Mouse (Mus musculus) midbrain, embryonic 14.5 days (tissue): ENCODE measurements at regions not wholly inside any gene's neighbourhood (a gene's known extent, or its start where the extent isn't known, plus 50 kb on each side); places are given as distances from the start of the nearest gene placed in this dataset.
"Not testable (repeated sequence)": the region's sequence is repeated elsewhere in the genome, so short reads cannot be mapped to it uniquely, and the experiment has no call there.

Experiments
- ATAC-seq: fragments of 200-750 bp; cut with Nextera tagmentation; 2 replicates; pipeline ENCODE4 v1.8.0; 2017; ENCODE audit warnings: moderate number of reproducible peaks, moderate library complexity; ENCODE audit not compliant: low FRiP score, low TSS enrichment
- DNase-seq: peaks from one replicate; pipeline ENCODE4 v3.0.0-alpha.2; 2015
- H3K27ac ChIP-seq: fragments of 300-500 bp; sonication (generic); replicated peaks from 2 replicates; pipeline ENCODE4 v1.5.1; 2014; ENCODE audit warnings: mild to moderate bottlenecking, low read depth, low read length, moderate library complexity
- H3K27me3 ChIP-seq: fragments of 300-500 bp; sonication (generic); 2 replicates; pipeline ENCODE4 v1.6.1; 2014; ENCODE audit warnings: low read length, control low read depth, mixed read lengths; ENCODE audit not compliant: control insufficient read depth, insufficient read depth
- H3K36me3 ChIP-seq: fragments of 300-500 bp; sonication (generic); 2 replicates; pipeline ENCODE4 v1.6.1; 2014; ENCODE audit warnings: low read length, control low read depth; ENCODE audit not compliant: control insufficient read depth, insufficient read depth
- H3K4me1 ChIP-seq: fragments of 300-500 bp; sonication (generic); 2 replicates; pipeline ENCODE4 v1.6.1; 2014; ENCODE audit warnings: mild to moderate bottlenecking, antibody characterized with exemption, low read length, control low read depth; ENCODE audit not compliant: control insufficient read depth, insufficient read depth
- H3K4me2 ChIP-seq: fragments of 300-500 bp; sonication (generic); 2 replicates; pipeline ENCODE4 v1.6.1; 2014; ENCODE audit warnings: mild to moderate bottlenecking, low read length, moderate library complexity
- H3K4me3 ChIP-seq: fragments of 300-500 bp; sonication (generic); replicated peaks from 2 replicates; pipeline ENCODE4 v1.5.1; 2014; ENCODE audit warnings: low read depth, low read length
- H3K9ac ChIP-seq: fragments of 300-500 bp; sonication (generic); replicated peaks from 2 replicates; pipeline ENCODE4 v1.6.1; 2014; ENCODE audit warnings: mild to moderate bottlenecking, low read length, moderate library complexity
- H3K9me3 ChIP-seq: fragments of 300-500 bp; sonication (generic); 2 replicates; pipeline ENCODE4 v1.6.1; 2016; ENCODE audit warnings: low read length, control low read depth, mixed read lengths; ENCODE audit not compliant: control insufficient read depth
- WGBS: fragments of 180-500 bp; shearing (Covaris S2); extraction: QIAGEN DNeasy Blood & Tissue Kit; methylation state at CpG from one replicate; pipeline ENCODE4 v1.1.7; 2014; 5-methylcytosine and 5-hydroxymethylcytosine counted together

- H3K4me1 ChIP-seq, DNase-seq, H3K9ac ChIP-seq, H3K4me3 ChIP-seq, H3K4me2 ChIP-seq, H3K27ac ChIP-seq, H3K36me3 ChIP-seq, ATAC-seq, H3K9me3 ChIP-seq, H3K27me3 ChIP-seq: not testable (repeated sequence)
- 98% methylated on average over 9 of the region's 10 CpGs for WGBS
Observed at GRCm38 (mm10) chr17:27287986-27288385, 83.7 kb upstream of the Lemd2 start.

GRCm38 (mm10) chr17:27281241-27281640 is 77.0 kb upstream of the Lemd2 start:
- no peak overlapping the region for H3K4me2 ChIP-seq
- WGBS, result 84% methylated on average over 9 of the region's 9 CpGs
- no peak for ATAC-seq

GRCm38 (mm10) chr17:27279491-27280288 is 75.4 kb upstream of the Lemd2 start:
- not testable (repeated sequence) for ATAC-seq

More at GRCm38 (mm10) chr17:27281241-27281640, 77.0 kb upstream of the Lemd2 start:
- Histone ChIP-seq H3K36me3 (no peaks in the 10 kb centered on the region), H3K9me3 (peaks cover 2% of the 10 kb centered on the region; the same call in 1 of the 2 replicates), H3K9ac (no peak overlapping the region), H3K4me3 (no peak overlapping the region), H3K4me1 (no peaks in the 10 kb centered on the region), H3K27ac (no peak overlapping the region), H3K27me3 (no peaks in the 10 kb centered on the region)
- no peak for DNase-seq

GRCm38 (mm10) chr17:27277786-27278185 is 73.5 kb upstream of the Lemd2 start:
- not testable (repeated sequence) for ATAC-seq

More at GRCm38 (mm10) chr17:27279491-27280288, 75.4 kb upstream of the Lemd2 start:
- H3K9me3 ChIP-seq, DNase-seq, H3K9ac ChIP-seq, H3K36me3 ChIP-seq, H3K4me1 ChIP-seq, H3K4me3 ChIP-seq, H3K27ac ChIP-seq, H3K4me2 ChIP-seq, H3K27me3 ChIP-seq: not testable (repeated sequence)
- WGBS, result 94% methylated on average over 17 of the region's 17 CpGs

GRCm38 (mm10) chr17:27271756-27272155 is 67.5 kb upstream of the Lemd2 start:
- H3K4me2 ChIP-seq, H3K36me3 ChIP-seq: not testable (repeated sequence)
- 91% methylated on average over 12 of the region's 12 CpGs for WGBS

More at GRCm38 (mm10) chr17:27277786-27278185, 73.5 kb upstream of the Lemd2 start:
- not testable (repeated sequence) for H3K4me1 ChIP-seq, H3K4me2 ChIP-seq, H3K36me3 ChIP-seq, H3K9ac ChIP-seq, H3K4me3 ChIP-seq, H3K27me3 ChIP-seq, H3K9me3 ChIP-seq, H3K27ac ChIP-seq, DNase-seq
- WGBS, result 98% methylated on average over 12 of the region's 12 CpGs

GRCm38 (mm10) chr17:27270776-27271175 is 66.5 kb upstream of the Lemd2 start:
- not testable (repeated sequence) for H3K27ac ChIP-seq, H3K27me3 ChIP-seq, DNase-seq, H3K9me3 ChIP-seq, H3K4me2 ChIP-seq, H3K36me3 ChIP-seq, H3K4me3 ChIP-seq, H3K9ac ChIP-seq, ATAC-seq, H3K4me1 ChIP-seq
- 97% methylated on average over 7 of the region's 8 CpGs for WGBS

More at GRCm38 (mm10) chr17:27271756-27272155, 67.5 kb upstream of the Lemd2 start:
- not testable (repeated sequence) for H3K4me3 ChIP-seq, DNase-seq, H3K27me3 ChIP-seq, H3K4me1 ChIP-seq, H3K9ac ChIP-seq, H3K27ac ChIP-seq, ATAC-seq, H3K9me3 ChIP-seq

GRCm38 (mm10) chr17:27264607-27265006 is 60.3 kb upstream of the Lemd2 start:
- WGBS, result 92% methylated on average over 7 of the region's 9 CpGs

GRCm38 (mm10) chr17:27262607-27263006 is 58.3 kb upstream of the Lemd2 start:
- no peak overlapping the region for H3K27ac ChIP-seq
- H3K4me1 ChIP-seq, result no peaks in the 10 kb centered on the region
- no peaks in the 10 kb centered on the region for H3K36me3 ChIP-seq
- no peaks in the 10 kb centered on the region for H3K27me3 ChIP-seq
- DNase-seq (no peak), ATAC-seq (no peak)
- no peak overlapping the region for H3K9ac ChIP-seq
- H3K4me3 ChIP-seq, result no peak overlapping the region
- 77% methylated on average over 4 of the region's 4 CpGs for WGBS
- no peaks in the 10 kb centered on the region for H3K9me3 ChIP-seq
- H3K4me2 ChIP-seq, result no peak overlapping the region

More at GRCm38 (mm10) chr17:27264607-27265006, 60.3 kb upstream of the Lemd2 start:
- ATAC-seq, H3K4me2 ChIP-seq, H3K36me3 ChIP-seq, H3K9ac ChIP-seq, H3K4me3 ChIP-seq, H3K9me3 ChIP-seq, H3K27ac ChIP-seq, DNase-seq, H3K27me3 ChIP-seq, H3K4me1 ChIP-seq: not testable (repeated sequence)

- DNase-seq, result no peak
- H3K9ac ChIP-seq, result no peak overlapping the region
- no peaks in the 10 kb centered on the region for H3K4me1 ChIP-seq
- H3K4me3 ChIP-seq, result no peak overlapping the region
- H3K27ac ChIP-seq, result no peak overlapping the region
- H3K27me3 ChIP-seq, result no peaks in the 10 kb centered on the region
- no peaks in the 10 kb centered on the region for H3K36me3 ChIP-seq
- 87% methylated on average over 9 of the region's 9 CpGs for WGBS
- no peak overlapping the region for H3K4me2 ChIP-seq
- no peak for ATAC-seq
- no peaks in the 10 kb centered on the region for H3K9me3 ChIP-seq
Observed at GRCm38 (mm10) chr17:27261981-27262380, 57.7 kb upstream of the Lemd2 start.
